Mouse (Mus musculus): Measurements from ENCODE around the gene Gpx2. TPM values are rescaled to one million over a fixed set of nuclear protein-coding genes. Genes with fewer than 3 reads are reported as not detected.

Gene Gpx2
- polyA plus RNA-seq, 1 experiment from 2014 or later: not detected

DNA sequence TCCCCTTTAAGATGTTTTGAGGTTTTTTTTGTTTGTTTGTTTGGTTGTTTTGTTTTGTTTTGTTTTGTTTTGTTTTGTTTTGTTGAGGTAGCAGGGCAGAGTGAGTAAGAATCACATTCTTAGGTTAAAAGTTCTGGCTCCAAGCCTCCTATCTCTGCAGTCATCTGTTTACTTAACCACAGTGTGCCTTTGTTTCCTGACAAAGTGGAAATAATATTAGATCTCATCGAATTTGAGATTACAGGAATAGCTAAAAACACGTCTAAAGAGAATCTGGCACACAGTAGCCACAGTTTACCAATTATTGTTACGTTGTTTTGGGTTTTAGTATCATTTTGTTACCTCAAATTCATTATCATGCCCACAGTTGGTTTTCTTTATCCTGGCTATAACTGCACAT lies 20.7 kb downstream of the Gpx2 start:
- H3K4me1 ChIP-seq: no peaks in the 10 kb centered on the region
- no peak for ATAC-seq (replicated peaks)
- 88% methylated on average over 3 of the region's 3 CpGs for WGBS
- H3K36me3 ChIP-seq (replicated peaks): no peaks in the 10 kb centered on the region
- H3K27ac ChIP-seq: no peak overlapping the region
- H3K4me3 ChIP-seq: no peak overlapping the region
- no peaks in the 10 kb centered on the region for H3K9me3 ChIP-seq
- no peaks in the 10 kb centered on the region for H3K27me3 ChIP-seq (replicated peaks)
- no peak overlapping the region for H3K4me2 ChIP-seq
- no peak overlapping the region for H3K9ac ChIP-seq

DNA sequence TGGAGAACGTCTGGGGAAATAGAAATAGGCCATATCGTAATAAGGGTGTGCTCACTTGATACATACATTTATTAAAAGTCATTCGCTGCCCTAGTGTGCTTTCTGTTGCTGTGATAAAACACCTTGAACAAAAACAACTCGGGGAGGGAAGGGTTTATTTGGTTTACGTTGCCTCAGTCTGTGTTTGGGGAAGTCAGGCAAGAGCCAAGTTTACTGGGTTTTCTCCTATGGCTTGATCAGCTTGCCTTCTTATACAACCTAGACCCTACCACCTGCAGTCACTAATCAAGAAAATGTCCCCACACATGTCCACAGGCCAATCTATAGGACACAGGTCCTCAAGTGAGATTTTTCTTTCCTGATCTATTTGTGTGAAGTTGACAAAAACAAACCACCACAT lies 23.8 kb downstream of the Gpx2 start:
- 92% methylated on average over 5 of the region's 5 CpGs for WGBS

GRCm38 (mm10) chr12:76770841-76771500 lies 24.4 kb downstream of the Gpx2 start:
- H3K4me3 ChIP-seq: no peak overlapping the region
- 83% methylated on average over 5 of the region's 5 CpGs for WGBS
- H3K4me1 ChIP-seq: peaks cover 5% of the 10 kb centered on the region
- no peak overlapping the region for H3K4me2 ChIP-seq
- H3K9me3 ChIP-seq: no peaks in the 10 kb centered on the region
- H3K27ac ChIP-seq: no peak overlapping the region
- no peak for ATAC-seq (replicated peaks)
- H3K9ac ChIP-seq: no peak overlapping the region
- no peaks in the 10 kb centered on the region for H3K27me3 ChIP-seq (replicated peaks)
- H3K36me3 ChIP-seq (replicated peaks): no peaks in the 10 kb centered on the region

More for the DNA sequence above, 23.8 kb downstream of the Gpx2 start:
- Histone ChIP-seq H3K27me3 (replicated peaks) (no peaks in the 10 kb centered on the region), H3K4me1 (no peaks in the 10 kb centered on the region), H3K4me2 (no peak overlapping the region), H3K9me3 (no peaks in the 10 kb centered on the region), H3K27ac (no peak overlapping the region), H3K9ac (no peak overlapping the region), H3K4me3 (no peak overlapping the region), H3K36me3 (replicated peaks) (no peaks in the 10 kb centered on the region)
- no peak for ATAC-seq (replicated peaks)

GRCm38 (mm10) chr12:76765901-76766630 lies 29.3 kb downstream of the Gpx2 start:
- peak overlapping the region; percentile 66 for H3K9ac ChIP-seq
- no peaks in the 10 kb centered on the region for H3K36me3 ChIP-seq (replicated peaks)
- H3K4me1 ChIP-seq: peaks cover 6% of the 10 kb centered on the region
- peak overlapping the region; percentile 85 for H3K27ac ChIP-seq
- peak overlapping the region; percentile 60 for H3K4me2 ChIP-seq
- peak; percentile 37 for ATAC-seq (replicated peaks)
- WGBS: 28% methylated on average over 20 of the region's 20 CpGs
- H3K4me3 ChIP-seq: peak overlapping the region; percentile 62
- H3K9me3 ChIP-seq: no peaks in the 10 kb centered on the region
- no peaks in the 10 kb centered on the region for H3K27me3 ChIP-seq (replicated peaks)

GRCm38 (mm10) chr12:76765354-76765851 lies 30.0 kb downstream of the Gpx2 start, which contains the start of the genes Churc1 and Fntb:
Gene Churc1, plus strand, starts transcription at chr12:76765538.
Gene Fntb, plus strand, starts transcription at chr12:76765589.
- Histone ChIP-seq H3K4me1 (peaks cover 6% of the 10 kb centered on the region), H3K27me3 (replicated peaks) (no peaks in the 10 kb centered on the region), H3K4me3 (peak within 1 kb of the TSS; percentile 62), H3K4me2 (peak within 1 kb of the TSS; percentile 60), H3K9me3 (no peaks in the 10 kb centered on the region), H3K36me3 (replicated peaks) (no peaks in the 10 kb centered on the region), H3K9ac (peak within 1 kb of the TSS; percentile 66), H3K27ac (peak within 1 kb of the TSS; percentile 85)
- WGBS: 0% methylated on average over 31 of the region's 31 CpGs
- ATAC-seq (replicated peaks): peak; percentile 96

GRCm38 (mm10) chr12:76752652-76753318 lies 42.6 kb downstream of the Gpx2 start:
- Histone ChIP-seq H3K4me2 (no peak overlapping the region), H3K9me3 (no peaks in the 10 kb centered on the region), H3K36me3 (replicated peaks) (no peaks in the 10 kb centered on the region), H3K4me3 (no peak overlapping the region), H3K4me1 (no peaks in the 10 kb centered on the region), H3K9ac (no peak overlapping the region), H3K27ac (no peak overlapping the region), H3K27me3 (replicated peaks) (no peaks in the 10 kb centered on the region)
- 49% methylated on average over 14 of the region's 14 CpGs for WGBS
- no peak for ATAC-seq (replicated peaks)

DNA sequence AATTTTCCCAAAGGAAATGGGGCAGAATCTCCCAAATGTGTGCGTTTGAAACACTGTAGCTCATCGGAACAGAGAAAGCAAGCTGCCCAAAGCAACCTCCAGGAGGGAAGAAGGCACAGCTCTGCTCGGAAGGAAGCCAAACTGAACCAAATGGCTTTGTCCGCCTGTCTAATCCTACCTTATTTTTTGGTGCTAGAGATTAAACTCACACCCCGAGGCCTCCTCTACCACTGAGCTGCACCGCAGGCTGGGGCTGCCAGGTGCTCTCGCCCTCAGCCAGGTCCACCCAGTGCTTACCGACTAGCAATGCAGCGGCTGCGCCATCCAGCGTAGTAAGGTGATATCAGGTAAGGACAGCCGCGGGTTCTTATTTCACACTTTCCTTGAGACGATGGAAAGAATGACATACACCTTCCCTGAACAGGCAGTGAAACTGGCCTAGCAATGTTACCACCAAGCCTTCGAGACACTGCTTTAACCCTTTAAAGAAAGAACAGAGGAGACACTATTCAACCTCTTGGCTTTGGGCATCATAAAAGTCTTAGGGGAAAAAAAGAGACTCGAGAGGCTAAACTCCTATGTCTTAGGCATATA lies 44.4 kb downstream of the Gpx2 start:
- no peak overlapping the region for H3K4me3 ChIP-seq
- H3K36me3 ChIP-seq (replicated peaks): no peaks in the 10 kb centered on the region
- no peak for ATAC-seq (replicated peaks)
- H3K9ac ChIP-seq: no peak overlapping the region
- 79% methylated on average over 16 of the region's 16 CpGs for WGBS
- H3K27ac ChIP-seq: no peak overlapping the region
- H3K9me3 ChIP-seq: no peaks in the 10 kb centered on the region
- no peak overlapping the region for H3K4me2 ChIP-seq
- no peaks in the 10 kb centered on the region for H3K4me1 ChIP-seq
- no peaks in the 10 kb centered on the region for H3K27me3 ChIP-seq (replicated peaks)

Other genes with a start within 250 kb of the Gpx2 start
- 3.5 and 3.6 TPM in 2 replicates for gene Sptb, start 85.0 kb downstream of the Gpx2 start, polyA plus RNA-seq (2015; fragmentation: Nextera tagmentation; extraction: Ambion mirVana)
- 127 and 131 TPM in 2 replicates for gene Churc1, start 30.0 kb downstream of the Gpx2 start, polyA plus RNA-seq (2015; fragmentation: Nextera tagmentation; extraction: Ambion mirVana)
- 43.5 and 44.3 TPM in 2 replicates for gene Fntb, start 30.0 kb downstream of the Gpx2 start, polyA plus RNA-seq (2015; fragmentation: Nextera tagmentation; extraction: Ambion mirVana)
- gene Rab15, start 27.4 kb upstream of the Gpx2 start, polyA plus RNA-seq (2015; fragmentation: Nextera tagmentation; extraction: Ambion mirVana): 47.0 and 50.2 TPM in 2 replicates
- 20.3 and 20.7 TPM in 2 replicates for gene Max, start 166.6 kb upstream of the Gpx2 start, polyA plus RNA-seq (2015; fragmentation: Nextera tagmentation; extraction: Ambion mirVana)